Mouse (Mus musculus) B cell, adult 2 months (primary cell): ENCODE data around the gene Pogk.
A peak's percentile ranks its signal among the peaks of the same experiment; 100 is the strongest.

Source experiments
- DNase-seq, 2 experiments: peaks; one replicate each; pipeline ENCODE4 v3.0.0; 2022

The Pogk gene

GRCm38 (mm10) chr1:166379013-166379629 is 30.5 kb downstream of the Pogk start, which contains the start of gene Tada1:
TSS of gene Tada1 (plus strand) at chr1:166379097.
- peak; percentile 93 for DNase-seq

DNA sequence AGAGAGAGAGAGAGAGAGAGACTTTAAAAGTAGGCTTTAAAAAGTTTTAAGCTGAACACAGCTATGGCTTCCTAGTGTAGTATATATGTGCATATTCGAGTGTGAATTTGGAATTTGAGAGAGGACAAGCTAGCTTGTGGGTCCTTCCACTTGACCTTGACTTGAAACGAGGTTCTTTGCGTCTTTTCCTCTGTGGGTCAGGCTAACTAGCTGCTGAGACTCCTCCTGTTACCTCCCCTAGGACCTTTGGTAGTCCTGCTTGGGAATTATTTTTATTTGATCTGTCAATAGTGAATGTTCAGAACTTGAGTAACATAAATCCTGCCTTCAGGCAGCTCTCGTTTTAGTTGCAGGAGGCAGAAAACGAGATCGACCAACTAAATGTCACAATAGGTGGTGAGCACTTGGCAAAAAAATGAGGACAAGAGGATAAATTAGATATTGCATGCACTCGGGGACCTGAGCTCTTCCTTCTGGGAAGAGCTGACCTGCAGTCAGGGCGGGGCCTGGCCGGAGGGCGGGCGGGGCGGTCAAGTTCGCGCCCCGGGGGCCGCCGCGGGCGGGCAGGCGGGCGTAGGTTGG is 31.1 kb downstream of the Pogk start:
- peak in 1 of 2 experiments; percentile 10 for DNase-seq

DNA sequence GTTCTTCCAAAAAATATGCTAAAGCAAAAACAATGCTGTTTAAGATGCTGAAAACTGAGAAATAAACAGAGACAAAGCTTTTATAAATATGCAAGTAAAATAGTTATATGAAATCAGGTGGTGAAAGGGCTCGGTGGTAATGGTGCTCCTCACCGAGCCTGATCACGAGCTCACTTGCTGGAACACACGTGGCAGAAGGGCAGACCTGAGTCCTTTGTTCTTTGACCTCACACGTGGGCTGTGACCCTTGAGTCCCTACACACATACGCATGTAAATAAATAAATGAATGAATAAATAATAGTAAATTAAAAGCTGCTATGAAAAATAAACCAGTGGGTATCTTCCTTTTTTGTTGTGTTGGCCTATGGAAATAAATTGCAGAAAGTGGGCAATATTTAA is 32.5 kb downstream of the Pogk start:
- no peak for DNase-seq

DNA sequence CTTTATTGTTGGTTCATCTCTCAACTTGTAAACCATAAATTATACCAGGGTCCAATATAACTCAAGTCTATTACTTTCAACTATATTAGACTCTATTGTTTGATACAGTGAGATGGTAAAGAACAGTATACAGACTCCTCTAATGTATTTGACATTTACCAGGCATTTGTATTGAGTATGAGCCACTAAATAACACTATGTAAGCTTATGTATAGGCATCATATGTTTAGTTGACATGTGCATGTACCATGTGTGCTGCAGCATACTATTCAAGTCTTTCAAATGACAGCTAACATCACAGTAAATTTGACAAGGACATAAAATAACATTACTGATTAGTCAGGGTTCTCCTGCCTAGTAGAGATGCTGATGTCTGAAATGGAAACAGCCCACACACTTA is 46.5 kb downstream of the Pogk start:
- DNase-seq: no peak

- DNase-seq: no peak
Measured at GRCm38 (mm10) chr1:166362659-166363058, 47.0 kb downstream of the Pogk start.

- DNase-seq: no peak
Measured at GRCm38 (mm10) chr1:166361842-166362241, 47.8 kb downstream of the Pogk start.

GRCm38 (mm10) chr1:166360896-166361295 is 48.8 kb downstream of the Pogk start:
- no peak for DNase-seq

- DNase-seq: peak; percentile 87 to 88
Measured at GRCm38 (mm10) chr1:166360157-166360855, 49.4 kb downstream of the Pogk start.

DNA sequence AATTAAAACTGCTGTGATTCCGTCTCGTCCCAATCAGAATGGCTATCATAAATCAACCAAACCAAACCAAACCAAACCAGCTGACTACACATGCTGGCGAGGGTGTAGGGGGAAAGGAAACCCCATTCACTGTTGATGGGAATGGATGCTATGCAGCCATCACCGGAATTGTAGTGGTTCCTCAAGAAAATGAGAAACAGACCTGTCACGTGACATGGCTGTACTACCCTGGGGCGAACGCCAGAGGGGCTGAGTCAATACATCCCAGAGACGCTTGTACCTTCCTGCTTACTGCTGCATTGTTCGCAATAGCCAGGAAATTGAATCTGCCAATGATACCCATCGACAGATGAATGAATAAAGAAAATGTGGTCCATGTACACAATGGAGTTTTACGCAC is 59.9 kb downstream of the Pogk start:
- no peak for DNase-seq

DNA sequence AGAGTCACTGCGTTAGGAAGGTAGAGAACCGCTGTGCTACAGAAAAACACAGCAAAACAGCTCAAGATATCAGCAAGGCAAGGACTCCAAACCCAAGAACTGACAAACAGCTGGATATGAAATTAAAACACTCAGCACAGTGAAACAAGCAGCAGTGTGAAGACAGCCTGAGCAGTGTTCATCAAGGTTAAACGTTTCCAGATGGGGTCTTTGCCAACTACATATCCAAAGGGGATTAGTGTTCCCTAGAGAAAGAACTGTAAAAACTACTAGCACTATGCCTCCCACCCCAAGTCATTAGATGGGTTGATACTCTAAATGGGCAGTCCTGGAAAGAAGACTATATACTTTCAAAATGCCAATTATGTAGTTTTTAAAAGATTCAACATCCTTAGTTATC is 60.3 kb downstream of the Pogk start:
- no peak for DNase-seq

- DNase-seq: no peak
Measured at GRCm38 (mm10) chr1:166346906-166347305, 62.8 kb downstream of the Pogk start.

DNA sequence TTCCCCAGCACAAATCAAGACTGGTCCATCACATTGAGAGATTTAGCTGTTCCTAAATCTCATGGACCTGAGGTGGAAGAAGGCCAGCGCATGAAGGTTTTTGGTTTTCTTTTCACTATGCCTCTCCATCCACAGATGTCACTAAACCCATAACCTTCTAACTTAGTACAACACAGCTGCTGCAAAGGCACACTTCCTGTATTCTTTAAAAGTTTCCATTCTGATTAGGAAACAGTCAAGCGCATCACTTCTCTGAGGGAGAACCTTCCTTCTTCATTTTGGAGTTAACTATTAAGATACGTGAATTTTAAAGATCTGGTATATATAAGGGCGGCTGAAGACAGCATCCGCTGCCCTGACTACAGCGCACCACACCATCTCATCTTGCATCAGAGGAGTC is 64.1 kb downstream of the Pogk start:
- peak in 1 of 2 experiments; percentile 6 for DNase-seq

DNA sequence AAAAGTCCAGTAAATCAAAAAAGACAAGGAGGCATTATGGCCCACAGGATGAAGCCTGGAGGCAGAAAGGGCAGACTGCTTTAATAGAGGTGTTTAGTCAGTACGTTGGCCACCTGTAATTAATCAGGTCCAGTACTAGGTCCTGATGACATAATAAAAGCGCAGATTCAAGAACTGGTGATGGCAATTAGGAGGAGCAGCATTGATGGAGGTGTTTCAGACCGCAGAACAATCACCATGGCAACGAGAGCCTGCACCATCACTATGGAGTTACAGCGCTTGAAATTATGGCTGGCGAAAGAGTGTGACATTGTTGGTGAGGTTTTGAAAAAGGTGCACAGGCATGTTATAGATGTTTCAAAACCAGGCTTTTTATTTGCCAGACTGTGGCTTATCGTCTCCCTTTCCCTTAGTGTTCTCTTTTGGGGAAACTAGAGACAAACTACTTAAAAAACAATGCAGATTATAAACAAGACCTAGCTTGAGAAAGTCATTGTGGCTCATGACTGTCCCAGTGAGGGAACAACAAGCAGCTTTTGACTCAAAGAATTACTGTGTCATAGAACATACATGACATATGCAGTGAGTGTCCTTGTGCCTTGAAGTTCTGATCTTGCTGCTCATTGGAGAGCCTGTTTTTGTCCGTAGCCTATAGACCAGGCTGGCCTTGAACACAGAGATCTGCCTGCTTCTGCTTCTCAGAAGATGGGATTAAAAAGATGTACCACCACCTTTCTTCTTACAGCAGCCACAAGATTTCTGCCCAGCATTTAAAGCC is 65.2 kb downstream of the Pogk start:
- DNase-seq: no peak

DNA sequence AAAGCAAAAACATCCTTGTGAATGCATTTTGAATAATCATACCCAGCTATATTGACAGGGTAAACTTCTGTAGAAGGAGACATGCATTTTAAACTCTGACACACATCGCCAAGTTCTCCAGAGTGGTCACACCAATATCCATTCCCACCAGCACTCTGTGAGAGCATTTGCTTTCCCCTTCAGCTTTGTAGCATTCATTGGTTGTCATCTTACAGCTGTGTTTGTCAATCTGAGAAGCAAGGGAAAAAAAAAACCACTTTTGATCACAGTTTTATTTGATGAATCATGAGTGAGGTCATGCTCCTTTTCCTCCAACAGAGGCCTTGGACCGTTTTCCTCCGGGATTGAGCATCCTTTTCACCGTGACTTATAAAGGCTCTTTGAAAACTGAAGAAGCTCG is 66.1 kb downstream of the Pogk start:
- DNase-seq: no peak

DNA sequence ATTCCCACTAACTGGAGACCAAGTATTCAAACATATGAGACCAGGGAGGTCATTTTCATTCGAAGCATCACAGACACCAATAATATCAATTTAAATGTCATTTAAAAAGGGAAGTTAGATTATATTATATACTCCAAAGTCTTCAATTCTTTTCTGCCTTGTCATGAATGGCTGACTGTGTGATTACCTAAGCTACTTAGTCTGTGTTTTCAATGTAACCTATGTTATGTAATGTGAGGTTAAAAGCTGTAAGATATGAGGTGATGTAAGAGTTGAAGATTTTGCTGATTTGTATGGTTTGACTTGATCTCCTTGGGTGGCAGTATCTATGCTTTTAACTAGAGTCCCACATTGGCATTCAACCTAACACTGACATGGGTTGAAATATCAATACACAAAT is 67.1 kb downstream of the Pogk start:
- DNase-seq: no peak

- DNase-seq: no peak
Measured at GRCm38 (mm10) chr1:166342060-166342459, 67.6 kb downstream of the Pogk start.

DNA sequence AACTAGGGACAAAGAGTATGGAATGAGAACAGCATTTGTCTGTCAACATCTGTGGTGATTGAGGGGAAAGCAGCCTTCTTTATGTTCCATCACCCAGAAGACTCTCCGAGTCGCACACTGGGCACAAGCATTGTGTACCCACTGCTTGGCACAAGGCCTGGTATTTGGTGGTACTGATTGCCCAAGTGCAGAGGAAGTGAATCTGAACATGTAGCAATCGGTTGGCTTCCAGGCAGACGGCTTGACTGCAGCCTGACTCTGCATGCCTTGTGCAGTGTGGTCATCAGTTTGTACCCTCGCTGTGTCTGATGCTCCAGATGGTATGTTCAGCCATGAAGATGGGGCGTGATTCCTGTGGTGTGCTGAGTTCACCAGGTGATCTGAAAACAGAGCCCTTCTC is 70.6 kb downstream of the Pogk start:
- DNase-seq: no peak
